Mouse (Mus musculus) embryonic facial prominence, embryonic 14.5 days (tissue): ENCODE measurements around the gene St6galnac5. TPM values are rescaled to one million over a fixed set of nuclear protein-coding genes. Genes with fewer than 3 reads are reported as not detected.

ENCODE experiments used
- ATAC-seq: fragments of 200-750 bp; cut with Nextera tagmentation; 2 replicates; pipeline ENCODE4 v1.8.0; 2017; ENCODE audit warnings: low read depth, moderate number of reproducible peaks, moderate TSS enrichment
- DNase-seq: peaks from one replicate; pipeline ENCODE4 v3.0.0-alpha.2; 2015; ENCODE audit warnings: low spot score
- H3K27ac ChIP-seq: fragments of 300-500 bp; sonication (generic); replicated peaks from 2 replicates; pipeline ENCODE4 v1.5.1; 2014; ENCODE audit warnings: low read depth, mild to moderate bottlenecking, low read length, moderate library complexity
- H3K27me3 ChIP-seq: fragments of 300-500 bp; sonication (generic); replicated peaks from 2 replicates; pipeline ENCODE4 v1.6.1; 2014; ENCODE audit warnings: low read length; ENCODE audit not compliant: control insufficient read depth, insufficient read depth
- H3K36me3 ChIP-seq: fragments of 300-500 bp; sonication (generic); 2 replicates; pipeline ENCODE4 v1.6.1; 2014; ENCODE audit warnings: low read length, mixed read lengths; ENCODE audit not compliant: control insufficient read depth, insufficient read depth
- H3K4me1 ChIP-seq: fragments of 300-500 bp; sonication (generic); 2 replicates; pipeline ENCODE4 v1.6.1; 2014; ENCODE audit warnings: antibody characterized with exemption, low read length; ENCODE audit not compliant: control insufficient read depth, insufficient read depth
- H3K4me2 ChIP-seq: fragments of 300-500 bp; sonication (generic); 2 replicates; pipeline ENCODE4 v1.6.1; 2014; ENCODE audit warnings: low read depth, mild to moderate bottlenecking, low read length, moderate library complexity, mixed read lengths
- H3K4me3 ChIP-seq: fragments of 300-500 bp; sonication (generic); 2 replicates; pipeline ENCODE4 v1.5.1; 2014; ENCODE audit warnings: low read depth, mild to moderate bottlenecking, low read length
- H3K9ac ChIP-seq: fragments of 300-500 bp; sonication (generic); 2 replicates; pipeline ENCODE4 v1.6.1; 2014; ENCODE audit warnings: low read depth, mild to moderate bottlenecking, low read length, moderate library complexity, mixed read lengths
- H3K9me3 ChIP-seq: fragments of 300-500 bp; sonication (generic); 2 replicates; pipeline ENCODE4 v1.6.1; 2016; ENCODE audit warnings: low read length; ENCODE audit not compliant: control insufficient read depth
- WGBS: fragments of 180-500 bp; shearing (Covaris S2); extraction: QIAGEN DNeasy Blood & Tissue Kit; methylation state at CpG from one replicate; pipeline ENCODE4 v1.1.7; 2014; 5-methylcytosine and 5-hydroxymethylcytosine counted together
- polyA plus RNA-seq: library from polyadenylated mRNA; unstranded; fragments of >200 nt; fragmentation: Nextera tagmentation; extraction: Ambion mirVana; gene quantifications from 2 replicates; pipeline ENCODE4 v1.2.1, GENCODE M21; 2014

The St6galnac5 gene
- polyA plus RNA-seq, 1 experiment from 2014 or later: 1.1 TPM

DNA sequence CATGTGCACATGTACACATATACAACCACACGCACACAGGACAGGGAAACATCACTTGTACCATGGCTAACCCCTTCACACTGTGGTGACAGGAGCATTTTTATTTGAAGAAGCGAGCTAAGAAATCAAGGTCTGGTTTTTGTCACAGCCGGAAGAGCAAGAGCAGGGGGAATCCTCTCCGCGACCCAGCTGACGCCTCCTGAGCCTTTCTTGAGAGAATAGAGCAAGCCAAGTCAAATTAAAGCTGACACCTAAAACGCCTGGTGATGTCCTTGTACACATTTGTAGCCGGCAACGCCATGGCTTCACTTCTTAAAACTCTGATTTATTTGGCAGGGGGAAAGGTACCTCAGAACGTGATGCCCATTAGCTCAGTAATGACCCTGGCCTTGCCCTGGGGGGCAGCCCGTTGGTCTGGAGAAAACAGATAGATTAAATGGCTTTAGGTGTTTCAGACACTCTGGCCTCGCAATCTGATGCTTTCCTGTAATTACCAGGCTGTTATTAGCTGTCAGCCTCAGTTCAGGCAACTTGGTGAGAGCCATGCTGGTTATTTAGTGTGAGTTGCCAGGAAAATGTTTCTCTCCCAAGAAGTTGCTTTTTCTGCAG lies 126.9 kb downstream of the St6galnac5 start:
- H3K27ac ChIP-seq: no peak overlapping the region
- H3K4me3 ChIP-seq: no peak overlapping the region
- no peaks in the 10 kb centered on the region for H3K9me3 ChIP-seq
- peak; percentile 6 for DNase-seq
- H3K4me2 ChIP-seq: no peak overlapping the region
- WGBS: 36% methylated on average over 12 of the region's 12 CpGs
- H3K9ac ChIP-seq: no peak overlapping the region
- no peaks in the 10 kb centered on the region for H3K36me3 ChIP-seq
- no peaks in the 10 kb centered on the region for H3K4me1 ChIP-seq
- no peak for ATAC-seq
- no peaks in the 10 kb centered on the region for H3K27me3 ChIP-seq

DNA sequence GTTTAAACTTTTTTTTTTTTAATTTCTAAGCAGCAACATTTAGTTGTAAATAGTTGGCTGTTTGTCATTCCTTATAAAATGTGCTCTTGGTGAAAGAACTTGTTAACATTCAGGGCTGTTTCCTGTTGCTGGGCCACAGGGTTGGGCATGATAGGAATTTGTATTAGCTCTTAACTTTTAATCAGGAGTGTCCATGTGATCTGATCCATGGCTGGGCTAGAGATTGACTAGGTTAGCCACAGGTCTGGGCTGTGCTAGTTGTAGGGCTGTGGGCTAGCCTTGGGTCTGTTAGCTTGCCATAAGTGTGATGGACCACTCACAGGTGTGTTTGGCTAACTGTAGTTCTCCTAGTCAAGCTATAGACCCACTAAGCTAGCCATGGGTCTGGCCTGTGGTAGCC lies 138.1 kb downstream of the St6galnac5 start:
- H3K9ac ChIP-seq: no peak overlapping the region
- H3K9me3 ChIP-seq: no peaks in the 10 kb centered on the region
- ATAC-seq: no peak
- H3K27me3 ChIP-seq: no peaks in the 10 kb centered on the region
- no peak overlapping the region for H3K27ac ChIP-seq
- H3K4me3 ChIP-seq: no peak overlapping the region
- no peak overlapping the region for H3K4me2 ChIP-seq
- no peaks in the 10 kb centered on the region for H3K36me3 ChIP-seq
- H3K4me1 ChIP-seq: peaks cover 7% of the 10 kb centered on the region; the same call in 1 of the 2 replicates
- no peak for DNase-seq

DNA sequence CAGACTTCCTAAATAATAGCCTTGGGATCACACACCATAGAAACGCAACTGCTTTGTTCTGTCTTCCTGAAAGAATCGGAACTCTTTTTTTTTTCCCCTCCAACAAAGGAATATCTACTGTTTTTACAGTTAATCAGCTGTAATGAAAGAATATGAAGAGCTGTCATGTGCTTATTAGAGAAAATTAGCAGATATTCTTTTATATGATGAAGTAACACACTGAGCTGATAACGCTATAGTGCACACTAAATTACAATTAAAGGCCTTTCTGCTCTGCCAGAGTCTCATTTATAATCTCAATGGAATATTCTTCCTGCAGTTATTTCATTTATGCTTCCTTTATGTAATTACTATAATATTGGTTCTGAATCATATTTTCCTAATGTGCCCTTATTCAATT lies 139.4 kb downstream of the St6galnac5 start:
- no peaks in the 10 kb centered on the region for H3K27me3 ChIP-seq
- no peak overlapping the region for H3K4me2 ChIP-seq
- no peak for DNase-seq
- H3K9me3 ChIP-seq: no peaks in the 10 kb centered on the region
- H3K36me3 ChIP-seq: no peaks in the 10 kb centered on the region
- no peak for ATAC-seq
- 82% methylated on average over 3 of the region's 3 CpGs for WGBS
- H3K4me3 ChIP-seq: no peak overlapping the region
- no peak overlapping the region for H3K9ac ChIP-seq
- peaks cover 7% of the 10 kb centered on the region; the same call in 1 of the 2 replicates for H3K4me1 ChIP-seq
- no peak overlapping the region for H3K27ac ChIP-seq

DNA sequence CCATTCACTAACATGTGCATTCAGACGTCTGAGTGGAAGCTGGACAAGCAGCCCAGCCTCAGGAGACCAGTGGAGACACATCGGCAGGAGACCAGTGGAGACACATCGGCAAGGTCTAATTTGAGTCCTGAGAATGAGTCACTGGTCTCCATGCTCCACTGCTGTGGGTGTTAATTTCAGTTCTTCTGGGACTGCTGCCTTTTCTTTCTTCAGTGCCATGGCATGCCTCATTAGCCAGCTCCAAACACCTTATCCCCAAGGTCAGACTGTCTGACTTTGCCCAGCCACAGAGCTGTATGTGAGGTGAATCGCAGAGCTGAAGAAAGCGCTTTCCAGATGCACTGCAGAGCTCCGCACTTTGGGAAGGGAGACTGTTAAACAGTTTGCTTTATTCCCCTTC lies 140.8 kb downstream of the St6galnac5 start:
- Histone ChIP-seq H3K27me3 (no peaks in the 10 kb centered on the region), H3K4me1 (no peaks in the 10 kb centered on the region), H3K36me3 (no peaks in the 10 kb centered on the region), H3K4me3 (no peak overlapping the region), H3K9me3 (no peaks in the 10 kb centered on the region), H3K9ac (no peak overlapping the region), H3K4me2 (no peak overlapping the region), H3K27ac (no peak overlapping the region)
- DNase-seq (no peak), ATAC-seq (no peak)
- 75% methylated on average over 6 of the region's 6 CpGs for WGBS

DNA sequence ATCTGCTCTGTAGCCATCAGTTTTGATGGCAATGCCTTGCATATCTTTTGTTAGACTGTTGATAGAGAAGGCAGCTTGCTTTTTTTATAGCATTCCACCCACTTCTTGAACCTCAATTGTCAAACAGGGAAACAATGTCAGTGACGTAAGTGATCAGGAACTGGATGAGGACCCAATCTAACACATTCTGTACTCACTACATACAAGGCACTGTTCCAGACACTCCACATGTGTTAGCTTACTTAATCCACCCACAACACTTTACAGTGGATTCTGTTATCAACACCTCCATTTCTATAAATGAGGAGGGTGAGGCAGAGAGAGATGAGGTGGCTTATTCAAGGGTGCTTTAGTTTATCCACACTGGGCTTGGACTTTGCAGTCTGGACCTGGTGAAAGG lies 144.1 kb downstream of the St6galnac5 start:
- H3K4me3 ChIP-seq: no peak overlapping the region
- no peaks in the 10 kb centered on the region for H3K4me1 ChIP-seq
- no peak overlapping the region for H3K27ac ChIP-seq
- H3K4me2 ChIP-seq: no peak overlapping the region
- no peaks in the 10 kb centered on the region for H3K27me3 ChIP-seq
- no peaks in the 10 kb centered on the region for H3K36me3 ChIP-seq
- DNase-seq: no peak
- no peaks in the 10 kb centered on the region for H3K9me3 ChIP-seq
- no peak overlapping the region for H3K9ac ChIP-seq
- 78% methylated on average over 1 of the region's 1 CpGs for WGBS
- ATAC-seq: no peak

DNA sequence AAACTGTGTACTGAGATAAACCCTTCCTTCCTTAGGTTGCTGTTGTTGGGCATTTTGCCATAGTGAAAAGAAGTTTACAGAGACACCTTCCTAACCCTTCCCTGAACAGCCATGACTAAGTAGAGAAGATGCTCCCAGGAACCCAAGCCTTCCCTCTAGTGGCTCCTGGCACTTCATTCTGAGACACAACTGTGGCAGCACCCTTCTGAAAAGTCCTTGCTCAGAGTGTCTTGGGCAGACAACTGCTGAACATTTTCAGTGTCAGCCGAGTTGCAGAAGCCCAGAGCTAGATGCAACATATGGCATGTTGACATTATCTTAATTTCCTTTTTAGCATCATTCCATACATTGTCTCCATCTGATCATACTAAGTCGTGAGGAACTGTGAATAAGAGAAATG lies 144.6 kb downstream of the St6galnac5 start:
- DNase-seq (no peak), ATAC-seq (no peak)
- H3K4me3 ChIP-seq: no peak overlapping the region
- no peak overlapping the region for H3K9ac ChIP-seq
- no peaks in the 10 kb centered on the region for H3K36me3 ChIP-seq
- H3K9me3 ChIP-seq: no peaks in the 10 kb centered on the region
- WGBS: 54% methylated on average over 2 of the region's 2 CpGs
- H3K27ac ChIP-seq: no peak overlapping the region
- H3K27me3 ChIP-seq: no peaks in the 10 kb centered on the region
- no peak overlapping the region for H3K4me2 ChIP-seq
- no peaks in the 10 kb centered on the region for H3K4me1 ChIP-seq

DNA sequence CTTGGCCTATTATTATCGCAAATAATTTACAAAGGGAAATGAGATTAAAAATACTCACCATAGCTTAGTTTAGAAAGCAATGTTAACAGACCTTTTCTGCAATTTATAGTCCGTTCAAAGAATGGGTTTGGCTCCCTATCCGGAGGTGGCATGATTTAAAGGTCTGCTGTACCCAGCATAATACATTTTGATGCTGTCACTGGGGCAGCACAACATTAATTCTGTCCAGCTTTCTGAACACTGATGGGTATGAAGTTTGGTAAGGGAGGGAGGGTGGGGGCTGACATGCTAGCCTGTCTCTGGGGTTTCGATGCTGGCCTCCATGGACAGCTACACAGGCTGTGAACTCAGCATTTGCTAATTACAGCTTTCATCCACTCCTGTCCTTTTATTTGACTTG lies 149.6 kb downstream of the St6galnac5 start:
- WGBS: 85% methylated on average over 4 of the region's 4 CpGs
- ATAC-seq (no peak), DNase-seq (no peak)
- Histone ChIP-seq H3K9ac (no peak overlapping the region), H3K27me3 (no peaks in the 10 kb centered on the region), H3K4me3 (no peak overlapping the region), H3K4me2 (no peak overlapping the region), H3K9me3 (no peaks in the 10 kb centered on the region), H3K36me3 (no peaks in the 10 kb centered on the region), H3K4me1 (peaks cover 11% of the 10 kb centered on the region; the same call in 1 of the 2 replicates), H3K27ac (no peak overlapping the region)

DNA sequence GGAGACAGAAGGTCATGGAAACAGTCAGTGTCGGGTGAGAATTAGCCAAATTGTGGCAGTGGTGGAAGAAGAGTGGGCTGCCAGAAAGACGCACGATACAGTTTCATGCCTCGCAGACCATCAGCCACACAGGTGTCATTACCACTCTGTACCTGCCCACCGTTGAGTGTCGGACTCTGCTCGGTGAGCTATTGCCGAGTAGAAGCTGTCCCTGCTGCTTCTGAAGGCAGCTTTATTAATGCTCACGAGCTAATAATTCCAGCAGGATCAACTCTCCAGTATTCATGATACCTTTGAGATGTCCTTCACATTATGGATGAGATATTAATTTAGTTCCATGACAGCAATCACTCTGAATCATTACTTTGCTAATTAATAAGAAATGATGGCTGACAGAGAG lies 150.1 kb downstream of the St6galnac5 start:
- H3K9me3 ChIP-seq: no peaks in the 10 kb centered on the region
- DNase-seq: no peak
- no peaks in the 10 kb centered on the region for H3K27me3 ChIP-seq
- no peak overlapping the region for H3K27ac ChIP-seq
- no peak for ATAC-seq
- no peak overlapping the region for H3K4me2 ChIP-seq
- peaks cover 11% of the 10 kb centered on the region; the same call in 1 of the 2 replicates for H3K4me1 ChIP-seq
- no peak overlapping the region for H3K9ac ChIP-seq
- no peak overlapping the region for H3K4me3 ChIP-seq
- no peaks in the 10 kb centered on the region for H3K36me3 ChIP-seq
- 86% methylated on average over 9 of the region's 9 CpGs for WGBS

DNA sequence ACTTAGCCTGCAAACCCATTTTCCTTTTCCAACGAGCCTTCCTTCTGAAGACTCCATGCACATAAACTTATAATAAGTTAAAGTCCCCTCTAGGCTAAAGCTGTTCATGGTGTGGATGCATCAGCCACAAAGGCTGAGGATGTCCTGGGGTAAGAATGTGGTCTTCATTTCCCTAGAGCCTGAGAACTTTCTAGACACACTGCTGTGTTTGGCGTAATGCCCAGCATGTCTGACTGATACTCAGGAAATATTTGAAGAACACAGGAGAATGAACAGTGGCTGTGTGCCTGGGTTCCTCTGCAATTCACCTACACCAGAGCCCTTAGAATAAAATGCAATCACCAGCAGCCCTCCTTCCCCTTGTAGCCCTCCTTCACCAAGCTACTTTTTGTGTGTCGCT lies 150.7 kb downstream of the St6galnac5 start:
- H3K4me3 ChIP-seq: no peak overlapping the region
- no peaks in the 10 kb centered on the region for H3K27me3 ChIP-seq
- ATAC-seq: no peak
- WGBS: 62% methylated on average over 3 of the region's 3 CpGs
- no peaks in the 10 kb centered on the region for H3K36me3 ChIP-seq
- no peak overlapping the region for H3K9ac ChIP-seq
- H3K27ac ChIP-seq: no peak overlapping the region
- DNase-seq: peak; percentile 77
- H3K9me3 ChIP-seq: no peaks in the 10 kb centered on the region
- no peak overlapping the region for H3K4me2 ChIP-seq
- H3K4me1 ChIP-seq: peaks cover 11% of the 10 kb centered on the region; the same call in 1 of the 2 replicates
